Mouse (Mus musculus): ENCODE measurements at regions not wholly inside any gene's neighbourhood (a gene's known extent, or its start where the extent isn't known, plus 50 kb on each side); places are given as distances from the start of the nearest gene placed in this dataset.

DNA sequence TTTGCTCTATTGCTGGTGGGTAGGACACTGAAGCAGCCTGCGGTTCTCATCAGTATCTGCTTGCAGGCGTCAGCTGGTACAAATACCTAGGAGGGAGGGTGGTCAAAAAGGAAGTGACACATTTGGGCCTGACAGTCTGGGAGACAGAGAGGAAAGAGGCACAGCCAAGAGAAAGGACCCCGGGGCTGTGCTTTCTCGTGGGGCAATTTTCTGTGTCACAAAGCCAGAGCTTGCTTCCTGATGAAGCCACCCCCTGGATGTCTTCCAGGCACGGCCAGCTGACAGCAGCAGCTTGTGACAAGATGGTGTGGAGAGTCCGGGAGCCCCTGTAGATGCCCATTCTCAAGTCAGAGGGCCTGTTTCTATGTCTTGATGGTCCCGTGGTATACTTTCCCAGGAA, 1181.8 kb upstream of the A1bg start:
- Histone ChIP-seq H3K9ac (ENCODE audit: low read depth, poor library complexity, severe bottlenecking) (no peak overlapping the region), H3K4me3 (ENCODE audit: low read depth, low read length) (no peak overlapping the region), H3K9me3 (replicated peaks; ENCODE audit: control insufficient read depth, insufficient read depth, low read length, poor library complexity, severe bottlenecking) (no peaks in the 10 kb centered on the region), H3K27ac (ENCODE audit: insufficient read depth, low read length) (no peak overlapping the region), H3K27me3 (ENCODE audit: control insufficient read depth, insufficient read depth, low read length, poor library complexity, severe bottlenecking) (no peaks in the 10 kb centered on the region), H3K4me1 (ENCODE audit: control insufficient read depth, insufficient read depth, low read length) (peaks cover 2% of the 10 kb centered on the region), H3K36me3 (ENCODE audit: control insufficient read depth, insufficient read depth, low read length, poor library complexity, severe bottlenecking) (peaks cover 16% of the 10 kb centered on the region)
- TF ChIP-seq POLR2A (IDR thresholded peaks at IDR 0.05; ENCODE audit: insufficient read depth, low read length) (no peak), EP300 (IDR thresholded peaks at IDR 0.05; ENCODE audit: insufficient read depth, low read depth, low read length) (no peak), CTCF (IDR thresholded peaks at IDR 0.05; ENCODE audit: low read depth, low read length) (no peak)

- Histone ChIP-seq H3K4me3 (ENCODE audit: low read depth, low read length) (no peak overlapping the region), H3K9ac (ENCODE audit: low read depth, poor library complexity, severe bottlenecking) (no peak overlapping the region), H3K9me3 (replicated peaks; ENCODE audit: control insufficient read depth, insufficient read depth, low read length, poor library complexity, severe bottlenecking) (no peaks in the 10 kb centered on the region), H3K36me3 (ENCODE audit: control insufficient read depth, insufficient read depth, low read length, poor library complexity, severe bottlenecking) (peaks cover 4% of the 10 kb centered on the region; the same call in 1 of the 2 replicates), H3K27ac (ENCODE audit: insufficient read depth, low read length) (no peak overlapping the region), H3K4me1 (ENCODE audit: control insufficient read depth, insufficient read depth, low read length) (peaks cover 4% of the 10 kb centered on the region), H3K27me3 (ENCODE audit: control insufficient read depth, insufficient read depth, low read length, poor library complexity, severe bottlenecking) (no peaks in the 10 kb centered on the region)
- TF ChIP-seq CTCF (IDR thresholded peaks at IDR 0.05; ENCODE audit: low read depth, low read length) (no peak), EP300 (IDR thresholded peaks at IDR 0.05; ENCODE audit: insufficient read depth, low read depth, low read length) (no peak), POLR2A (IDR thresholded peaks at IDR 0.05; ENCODE audit: insufficient read depth, low read length) (no peak)
These were observed 1176.9 kb upstream of the A1bg start for GRCm38 (mm10) chr15:62099683-62100082.

DNA sequence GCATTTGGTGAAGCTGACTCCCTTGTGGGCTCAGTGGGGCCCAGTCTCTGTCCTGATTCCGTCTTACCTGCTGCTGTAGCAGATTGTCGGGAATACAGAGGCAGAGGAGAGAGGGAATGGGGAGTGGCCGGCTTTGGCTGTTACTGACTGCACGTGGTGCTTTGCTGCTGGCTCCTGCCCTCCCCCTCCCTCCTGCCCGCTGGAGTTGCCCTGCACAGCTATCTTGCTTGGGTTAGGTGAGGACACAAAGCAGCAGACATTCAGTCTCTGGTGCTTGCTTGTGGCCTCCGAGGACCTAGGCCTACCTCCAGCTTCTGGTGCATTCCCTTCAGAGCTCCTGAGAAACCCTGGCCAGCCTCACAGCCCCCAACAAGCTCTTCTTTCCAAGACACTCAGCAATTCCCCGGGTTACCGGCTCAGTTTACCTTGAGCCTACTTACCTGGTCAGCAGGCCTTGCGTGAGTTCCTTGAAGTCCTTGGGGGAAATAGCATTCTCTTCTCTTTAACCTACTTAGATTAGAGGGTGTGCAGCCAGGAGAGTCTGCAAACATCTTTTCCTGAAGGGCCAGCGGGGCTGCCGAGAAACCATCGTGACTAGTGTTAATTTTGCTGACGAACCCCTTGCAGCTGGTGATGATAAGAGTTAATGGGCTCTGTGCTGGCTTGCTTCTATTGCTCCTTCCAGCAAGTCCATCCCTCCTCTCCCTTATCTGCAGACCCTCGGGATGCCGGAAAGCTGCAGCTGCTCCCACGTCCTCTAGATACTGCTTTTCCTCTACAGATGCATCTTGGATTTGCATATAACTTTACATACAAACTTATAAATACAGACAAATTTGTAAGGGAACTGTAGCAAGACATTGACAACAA, 1176.2 kb upstream of the A1bg start:
- TF ChIP-seq POLR2A (IDR thresholded peaks at IDR 0.05; ENCODE audit: insufficient read depth, low read length) (no peak), EP300 (IDR thresholded peaks at IDR 0.05; ENCODE audit: insufficient read depth, low read depth, low read length) (peak; percentile 85)
- H3K4me1 ChIP-seq (ENCODE audit: control insufficient read depth, insufficient read depth, low read length) = peaks cover 4% of the 10 kb centered on the region
- H3K9me3 ChIP-seq (replicated peaks; ENCODE audit: control insufficient read depth, insufficient read depth, low read length, poor library complexity, severe bottlenecking) = no peaks in the 10 kb centered on the region
- H3K4me3 ChIP-seq (ENCODE audit: low read depth, low read length) = peak overlapping the region; percentile 8; the same call in 1 of the 2 replicates
- peaks cover 3% of the 10 kb centered on the region; the same call in 1 of the 2 replicates for H3K36me3 ChIP-seq (ENCODE audit: control insufficient read depth, insufficient read depth, low read length, poor library complexity, severe bottlenecking)
- no peak overlapping the region for H3K9ac ChIP-seq (ENCODE audit: low read depth, poor library complexity, severe bottlenecking)
- no peaks in the 10 kb centered on the region for H3K27me3 ChIP-seq (ENCODE audit: control insufficient read depth, insufficient read depth, low read length, poor library complexity, severe bottlenecking)
- peak overlapping the region; percentile 68 for H3K27ac ChIP-seq (ENCODE audit: insufficient read depth, low read length)

DNA sequence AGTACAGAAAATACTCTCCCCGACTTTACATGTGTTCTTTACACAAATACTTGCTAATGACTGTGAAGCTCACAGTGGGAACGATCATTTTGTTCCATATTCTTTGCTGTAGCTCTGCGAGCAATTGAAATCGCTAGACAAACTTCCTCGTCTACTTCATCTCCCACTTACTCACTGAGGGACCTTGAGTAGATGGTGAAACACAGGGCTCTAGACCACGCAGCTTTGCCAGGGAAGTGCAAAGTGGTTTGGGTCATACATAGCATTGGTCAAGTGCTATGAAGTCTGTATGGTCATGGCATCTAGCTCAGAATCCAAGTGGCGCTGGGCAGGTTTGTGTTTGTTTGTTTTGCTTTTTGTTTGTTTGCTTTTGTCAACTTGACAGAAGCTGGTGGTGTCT, 1174.0 kb upstream of the A1bg start:
- Histone ChIP-seq H3K4me3 (ENCODE audit: low read depth, low read length) (no peak overlapping the region), H3K9me3 (replicated peaks; ENCODE audit: control insufficient read depth, insufficient read depth, low read length, poor library complexity, severe bottlenecking) (no peaks in the 10 kb centered on the region), H3K9ac (ENCODE audit: low read depth, poor library complexity, severe bottlenecking) (no peak overlapping the region), H3K27me3 (ENCODE audit: control insufficient read depth, insufficient read depth, low read length, poor library complexity, severe bottlenecking) (no peaks in the 10 kb centered on the region), H3K36me3 (ENCODE audit: control insufficient read depth, insufficient read depth, low read length, poor library complexity, severe bottlenecking) (no peaks in the 10 kb centered on the region; the same call in 1 of the 2 replicates), H3K27ac (ENCODE audit: insufficient read depth, low read length) (no peak overlapping the region), H3K4me1 (ENCODE audit: control insufficient read depth, insufficient read depth, low read length) (peaks cover 3% of the 10 kb centered on the region)
- TF ChIP-seq EP300 (IDR thresholded peaks at IDR 0.05; ENCODE audit: insufficient read depth, low read depth, low read length) (no peak), POLR2A (IDR thresholded peaks at IDR 0.05; ENCODE audit: insufficient read depth, low read length) (no peak), CTCF (IDR thresholded peaks at IDR 0.05; ENCODE audit: low read depth, low read length) (no peak)

- Histone ChIP-seq H3K4me3 (ENCODE audit: low read depth, low read length) (no peak overlapping the region), H3K9me3 (replicated peaks; ENCODE audit: control insufficient read depth, insufficient read depth, low read length, poor library complexity, severe bottlenecking) (no peaks in the 10 kb centered on the region), H3K27me3 (ENCODE audit: control insufficient read depth, insufficient read depth, low read length, poor library complexity, severe bottlenecking) (no peaks in the 10 kb centered on the region), H3K4me1 (ENCODE audit: control insufficient read depth, insufficient read depth, low read length) (peaks cover 9% of the 10 kb centered on the region), H3K27ac (ENCODE audit: insufficient read depth, low read length) (0 out of 2 replicates have a peak overlapping the region, but pooled peaks have one; percentile 28), H3K9ac (ENCODE audit: low read depth, poor library complexity, severe bottlenecking) (no peak overlapping the region), H3K36me3 (ENCODE audit: control insufficient read depth, insufficient read depth, low read length, poor library complexity, severe bottlenecking) (no peaks in the 10 kb centered on the region)
- TF ChIP-seq EP300 (IDR thresholded peaks at IDR 0.05; ENCODE audit: insufficient read depth, low read depth, low read length) (no peak), POLR2A (IDR thresholded peaks at IDR 0.05; ENCODE audit: insufficient read depth, low read length) (no peak), CTCF (IDR thresholded peaks at IDR 0.05; ENCODE audit: low read depth, low read length) (no peak)
These were observed 1172.4 kb upstream of the A1bg start for GRCm38 (mm10) chr15:62095198-62095597.

DNA sequence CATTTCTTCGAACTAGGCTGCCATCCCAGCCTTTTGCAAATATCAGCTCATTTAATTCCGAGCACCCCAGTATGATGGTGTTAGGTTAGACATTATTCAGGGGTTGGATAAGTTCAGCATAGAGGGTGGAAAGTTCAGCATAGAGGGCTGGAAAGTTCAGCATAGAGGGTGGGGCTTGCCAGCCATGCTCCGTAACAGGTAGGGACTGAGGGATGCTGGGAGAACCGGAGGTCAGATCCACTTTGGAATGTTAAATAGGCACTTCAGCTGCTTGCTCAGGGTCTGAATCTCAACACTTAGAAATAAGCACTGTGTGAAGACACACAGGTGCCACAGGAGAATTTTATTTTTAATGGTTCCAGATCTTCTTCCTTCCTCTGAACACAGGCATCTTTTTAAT, 1170.9 kb upstream of the A1bg start:
- H3K36me3 ChIP-seq (ENCODE audit: control insufficient read depth, insufficient read depth, low read length, poor library complexity, severe bottlenecking) = no peaks in the 10 kb centered on the region
- peak overlapping the region; percentile 93 for H3K27ac ChIP-seq (ENCODE audit: insufficient read depth, low read length)
- no peak overlapping the region for H3K4me3 ChIP-seq (ENCODE audit: low read depth, low read length)
- H3K9me3 ChIP-seq (replicated peaks; ENCODE audit: control insufficient read depth, insufficient read depth, low read length, poor library complexity, severe bottlenecking) = no peaks in the 10 kb centered on the region
- no peak overlapping the region for H3K9ac ChIP-seq (ENCODE audit: low read depth, poor library complexity, severe bottlenecking)
- TF ChIP-seq POLR2A (IDR thresholded peaks at IDR 0.05; ENCODE audit: insufficient read depth, low read length) = no peak
- TF ChIP-seq EP300 (IDR thresholded peaks at IDR 0.05; ENCODE audit: insufficient read depth, low read depth, low read length) = peak; percentile 92
- no peak for TF ChIP-seq CTCF (IDR thresholded peaks at IDR 0.05; ENCODE audit: low read depth, low read length)
- peaks cover 13% of the 10 kb centered on the region for H3K4me1 ChIP-seq (ENCODE audit: control insufficient read depth, insufficient read depth, low read length)
- H3K27me3 ChIP-seq (ENCODE audit: control insufficient read depth, insufficient read depth, low read length, poor library complexity, severe bottlenecking) = no peaks in the 10 kb centered on the region
